Mouse (Mus musculus) kidney, embryonic 16.5 days (tissue): ENCODE measurements around the gene Mgat4c. TPM values are rescaled to one million over a fixed set of nuclear protein-coding genes. Genes with fewer than 3 reads are reported as not detected.

Source experiments
- ATAC-seq: fragments of 200-750 bp; cut with Nextera tagmentation; 2 replicates; pipeline ENCODE4 v1.8.0; 2017; ENCODE audit warnings: moderate TSS enrichment; ENCODE audit not compliant: low FRiP score, low TSS enrichment
- H3K27ac ChIP-seq: fragments of 300-500 bp; sonication (generic); 2 replicates; pipeline ENCODE4 v1.5.1; 2014; ENCODE audit warnings: low read length
- H3K27me3 ChIP-seq: fragments of 300-500 bp; sonication (generic); 2 replicates; pipeline ENCODE4 v1.6.1; 2014; ENCODE audit warnings: low read length, control low read depth, mixed read lengths; ENCODE audit not compliant: insufficient read depth
- H3K36me3 ChIP-seq: fragments of 300-500 bp; sonication (generic); 2 replicates; pipeline ENCODE4 v1.6.1; 2014; ENCODE audit warnings: low read length, control low read depth, mixed read lengths; ENCODE audit not compliant: insufficient read depth
- H3K4me1 ChIP-seq: fragments of 300-500 bp; sonication (generic); 2 replicates; pipeline ENCODE4 v1.6.1; 2014; ENCODE audit warnings: low read length, control low read depth, mixed read lengths; ENCODE audit not compliant: insufficient read depth
- H3K4me2 ChIP-seq: fragments of 300-500 bp; sonication (generic); replicated peaks from 2 replicates; pipeline ENCODE4 v1.6.1; 2014; ENCODE audit warnings: low read depth, low read length
- H3K4me3 ChIP-seq: fragments of 300-500 bp; sonication (generic); 2 replicates; pipeline ENCODE4 v1.5.1; 2014; ENCODE audit warnings: mild to moderate bottlenecking, low read length
- H3K9ac ChIP-seq: fragments of 300-500 bp; sonication (generic); replicated peaks from 2 replicates; pipeline ENCODE4 v1.6.1; 2014; ENCODE audit warnings: low read length
- H3K9me3 ChIP-seq: fragments of 300-500 bp; sonication (generic); 2 replicates; pipeline ENCODE4 v1.6.1; 2016; ENCODE audit warnings: low read length, control low read depth
- WGBS: fragments of 180-500 bp; shearing (Covaris S2); extraction: QIAGEN DNeasy Blood & Tissue Kit; methylation state at CpG from one replicate; pipeline ENCODE4 v1.1.7; 2014; 5-methylcytosine and 5-hydroxymethylcytosine counted together
- polyA plus RNA-seq: library from polyadenylated mRNA; unstranded; fragments of >200 nt; fragmentation: Nextera tagmentation; extraction: Ambion mirVana; gene quantifications from 2 replicates; pipeline ENCODE4 v1.2.1, GENCODE M21; 2015

The Mgat4c gene
- polyA plus RNA-seq, 1 experiment from 2014 or later: 1.8 TPM

GRCm38 (mm10) chr10:101808768-101809167 is 127.5 kb downstream of the Mgat4c start:
- no peak overlapping the region for H3K27ac ChIP-seq
- H3K4me3 ChIP-seq: no peak overlapping the region
- H3K9me3 ChIP-seq: no peaks in the 10 kb centered on the region
- H3K27me3 ChIP-seq: no peaks in the 10 kb centered on the region
- no peak overlapping the region for H3K9ac ChIP-seq
- 88% methylated on average over 2 of the region's 2 CpGs for WGBS
- ATAC-seq: no peak
- no peaks in the 10 kb centered on the region for H3K4me1 ChIP-seq
- no peaks in the 10 kb centered on the region for H3K36me3 ChIP-seq
- no peak overlapping the region for H3K4me2 ChIP-seq

DNA sequence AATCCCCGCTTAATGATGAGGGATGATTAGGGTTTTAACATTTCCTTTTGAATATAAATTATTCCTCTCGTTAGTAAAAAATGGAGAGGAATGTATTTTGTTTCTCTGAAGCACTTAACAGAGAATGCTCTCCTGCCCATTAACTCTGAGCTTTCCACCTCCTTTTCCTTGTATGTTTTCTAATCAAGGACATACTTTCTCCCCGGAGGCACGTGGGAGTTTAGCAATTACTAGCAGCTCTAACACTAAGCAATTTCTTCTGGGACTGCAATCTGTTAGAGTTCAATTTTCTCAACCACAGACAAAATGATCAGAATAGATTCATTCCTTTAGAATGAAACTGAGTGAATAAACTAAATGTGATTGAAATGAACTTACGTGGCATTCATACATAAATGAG is 135.6 kb downstream of the Mgat4c start:
- no peak overlapping the region for H3K9ac ChIP-seq
- 65% methylated on average over 5 of the region's 5 CpGs for WGBS
- H3K4me3 ChIP-seq: no peak overlapping the region
- H3K36me3 ChIP-seq: no peaks in the 10 kb centered on the region
- H3K9me3 ChIP-seq: no peaks in the 10 kb centered on the region
- H3K27me3 ChIP-seq: no peaks in the 10 kb centered on the region
- no peak for ATAC-seq
- no peaks in the 10 kb centered on the region for H3K4me1 ChIP-seq
- no peak overlapping the region for H3K4me2 ChIP-seq
- H3K27ac ChIP-seq: no peak overlapping the region

DNA sequence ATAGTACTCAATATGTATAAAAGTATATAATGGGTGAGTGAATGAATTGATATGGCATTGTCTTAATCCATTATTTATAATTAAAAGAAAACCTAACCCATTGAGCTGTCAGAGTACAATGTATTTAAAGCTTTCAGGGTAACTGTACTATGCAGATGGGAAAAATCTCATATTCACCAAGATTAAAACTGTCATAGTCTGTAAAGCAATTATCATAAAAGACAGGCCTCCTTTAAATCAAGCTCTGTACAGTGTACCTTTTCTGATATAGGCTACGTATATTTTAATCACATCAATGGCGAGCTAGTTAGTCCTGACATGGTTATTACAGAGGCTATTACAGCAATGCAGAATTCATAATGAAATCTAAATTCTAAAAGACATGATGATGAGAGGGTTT is 146.7 kb downstream of the Mgat4c start:
- ATAC-seq: no peak
- Histone ChIP-seq H3K36me3 (no peaks in the 10 kb centered on the region), H3K4me1 (no peaks in the 10 kb centered on the region), H3K9me3 (no peaks in the 10 kb centered on the region), H3K27ac (no peak overlapping the region), H3K4me3 (no peak overlapping the region), H3K9ac (no peak overlapping the region), H3K27me3 (no peaks in the 10 kb centered on the region), H3K4me2 (no peak overlapping the region)
- WGBS: 92% methylated on average over 2 of the region's 2 CpGs

DNA sequence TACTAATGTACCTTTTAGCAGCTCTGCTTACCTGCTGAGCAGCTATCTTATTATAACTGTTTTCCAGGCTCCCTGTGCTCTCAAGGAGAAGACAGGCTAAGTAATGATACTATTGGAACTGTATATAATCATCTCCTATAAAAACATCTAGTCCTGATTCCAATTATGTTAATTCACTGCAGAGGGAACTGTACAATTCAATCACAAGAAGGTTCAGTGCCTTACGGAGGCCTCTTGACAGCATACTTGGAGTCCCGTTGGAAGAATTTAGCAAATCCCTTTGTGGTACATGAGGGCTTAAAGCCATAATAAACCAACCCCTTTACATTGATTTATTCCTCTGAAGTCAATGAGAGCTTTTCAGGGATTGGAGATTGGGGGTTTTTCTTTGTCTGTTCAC is 174.8 kb downstream of the Mgat4c start:
- WGBS: 69% methylated on average over 2 of the region's 2 CpGs
- no peaks in the 10 kb centered on the region for H3K4me1 ChIP-seq
- no peak overlapping the region for H3K9ac ChIP-seq
- no peak for ATAC-seq
- no peaks in the 10 kb centered on the region for H3K36me3 ChIP-seq
- H3K4me2 ChIP-seq: no peak overlapping the region
- H3K9me3 ChIP-seq: no peaks in the 10 kb centered on the region
- H3K27ac ChIP-seq: no peak overlapping the region
- no peak overlapping the region for H3K4me3 ChIP-seq
- no peaks in the 10 kb centered on the region for H3K27me3 ChIP-seq

GRCm38 (mm10) chr10:101889866-101890265 is 208.6 kb downstream of the Mgat4c start:
- Histone ChIP-seq H3K4me1 (no peaks in the 10 kb centered on the region), H3K9me3 (no peaks in the 10 kb centered on the region), H3K9ac (no peak overlapping the region), H3K27me3 (no peaks in the 10 kb centered on the region), H3K36me3 (no peaks in the 10 kb centered on the region), H3K4me2 (no peak overlapping the region), H3K27ac (no peak overlapping the region), H3K4me3 (no peak overlapping the region)
- no peak for ATAC-seq
- 66% methylated on average over 1 of the region's 1 CpGs for WGBS

DNA sequence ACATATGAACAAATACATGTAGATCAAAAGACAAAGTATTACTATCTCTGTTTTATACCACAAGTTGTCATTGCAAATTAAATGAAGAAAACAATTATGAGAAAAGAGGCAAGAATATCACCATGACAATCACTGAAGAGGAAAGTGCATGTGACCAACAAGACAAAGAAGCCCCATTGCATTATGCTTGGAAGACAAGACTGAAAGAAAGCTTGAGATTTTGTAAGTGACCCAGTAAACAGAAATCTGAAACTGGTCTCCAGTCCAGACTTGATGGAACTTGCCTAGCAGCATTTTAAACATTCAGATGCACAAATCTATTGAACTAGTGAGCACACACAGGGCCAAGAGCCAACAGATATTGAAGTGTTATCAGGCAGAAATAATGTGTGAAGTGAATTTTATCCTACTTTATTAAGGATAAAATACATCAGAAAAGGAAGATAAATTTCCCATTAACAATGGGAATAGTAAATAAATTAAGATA is 236.1 kb downstream of the Mgat4c start:
- no peaks in the 10 kb centered on the region for H3K9me3 ChIP-seq
- no peak overlapping the region for H3K9ac ChIP-seq
- H3K4me1 ChIP-seq: no peaks in the 10 kb centered on the region
- no peak overlapping the region for H3K4me3 ChIP-seq
- ATAC-seq: no peak
- no peaks in the 10 kb centered on the region for H3K27me3 ChIP-seq
- H3K4me2 ChIP-seq: no peak overlapping the region
- no peak overlapping the region for H3K27ac ChIP-seq
- no peaks in the 10 kb centered on the region for H3K36me3 ChIP-seq

DNA sequence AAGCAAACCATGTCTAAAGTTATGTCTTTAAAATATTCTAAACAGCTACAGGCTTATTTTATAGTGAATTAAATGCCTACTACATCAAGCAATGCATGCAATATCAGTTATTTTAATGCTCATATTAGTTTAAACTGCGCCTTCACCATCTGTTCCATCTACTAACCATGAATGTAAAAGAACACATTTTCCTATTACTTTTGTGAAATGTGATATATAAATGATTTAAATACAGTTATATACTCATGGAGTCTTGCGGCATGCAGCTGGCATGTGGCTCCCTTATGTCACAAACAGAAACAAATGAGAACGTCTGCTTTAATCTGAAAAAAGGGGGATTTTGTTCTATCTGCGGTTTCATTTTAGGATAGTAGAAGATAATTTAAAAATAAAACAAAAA is 316.3 kb downstream of the Mgat4c start:
- H3K9ac ChIP-seq: no peak overlapping the region
- H3K4me1 ChIP-seq: no peaks in the 10 kb centered on the region
- no peaks in the 10 kb centered on the region for H3K9me3 ChIP-seq
- 88% methylated on average over 4 of the region's 4 CpGs for WGBS
- no peak overlapping the region for H3K27ac ChIP-seq
- H3K36me3 ChIP-seq: no peaks in the 10 kb centered on the region
- H3K4me2 ChIP-seq: no peak overlapping the region
- H3K4me3 ChIP-seq: no peak overlapping the region
- no peak for ATAC-seq
- no peaks in the 10 kb centered on the region for H3K27me3 ChIP-seq

GRCm38 (mm10) chr10:102042513-102042912 is 361.2 kb downstream of the Mgat4c start:
- 80% methylated on average over 2 of the region's 2 CpGs for WGBS

GRCm38 (mm10) chr10:102056218-102056617 is 374.9 kb downstream of the Mgat4c start:
- Histone ChIP-seq H3K4me2 (no peak overlapping the region), H3K9ac (no peak overlapping the region), H3K9me3 (no peaks in the 10 kb centered on the region), H3K4me3 (no peak overlapping the region), H3K27ac (no peak overlapping the region), H3K27me3 (no peaks in the 10 kb centered on the region), H3K4me1 (no peaks in the 10 kb centered on the region), H3K36me3 (no peaks in the 10 kb centered on the region)
- WGBS: 88% methylated on average over 3 of the region's 3 CpGs
- ATAC-seq: no peak

More at GRCm38 (mm10) chr10:102042513-102042912, 361.2 kb downstream of the Mgat4c start:
- Histone ChIP-seq H3K4me2 (no peak overlapping the region), H3K4me1 (no peaks in the 10 kb centered on the region), H3K9me3 (no peaks in the 10 kb centered on the region), H3K27me3 (no peaks in the 10 kb centered on the region), H3K4me3 (no peak overlapping the region), H3K9ac (no peak overlapping the region), H3K27ac (no peak overlapping the region), H3K36me3 (no peaks in the 10 kb centered on the region)
- no peak for ATAC-seq

- no peak overlapping the region for H3K9ac ChIP-seq
- no peaks in the 10 kb centered on the region for H3K36me3 ChIP-seq
- WGBS: 45% methylated on average over 2 of the region's 2 CpGs
- no peak for ATAC-seq
- H3K27me3 ChIP-seq: no peaks in the 10 kb centered on the region
- H3K4me2 ChIP-seq: no peak overlapping the region
- no peaks in the 10 kb centered on the region for H3K9me3 ChIP-seq
- H3K27ac ChIP-seq: no peak overlapping the region
- H3K4me1 ChIP-seq: no peaks in the 10 kb centered on the region
- H3K4me3 ChIP-seq: no peak overlapping the region
Observed at GRCm38 (mm10) chr10:102056975-102057565, 375.8 kb downstream of the Mgat4c start.
